Mouse (Mus musculus): ENCODE data around the gene Il19. TPM values are rescaled to one million over a fixed set of nuclear protein-coding genes. Genes with fewer than 3 reads are reported as not detected.

Il19 gene
- polyA plus RNA-seq, 1 experiment from 2014 or later: not detected

- no peak overlapping the region for H3K27ac ChIP-seq (ENCODE audit: low read length)
- 84% methylated on average over 4 of the region's 4 CpGs for WGBS
- no peaks in the 10 kb centered on the region for H3K4me1 ChIP-seq (replicated peaks; ENCODE audit: control insufficient read depth, insufficient read depth, low read length)
- H3K27me3 ChIP-seq (ENCODE audit: control insufficient read depth, insufficient read depth, low read depth, low read length): no peaks in the 10 kb centered on the region
- no peak overlapping the region for H3K9ac ChIP-seq (ENCODE audit: low read length)
- H3K36me3 ChIP-seq (ENCODE audit: control insufficient read depth, insufficient read depth, low read length): no peaks in the 10 kb centered on the region
- no peak overlapping the region for H3K4me2 ChIP-seq (ENCODE audit: low read depth, low read length)
- H3K9me3 ChIP-seq (ENCODE audit: control insufficient read depth, low read length): no peaks in the 10 kb centered on the region
- no peak overlapping the region for H3K4me3 ChIP-seq (ENCODE audit: low read length)
- ATAC-seq (ENCODE audit: low read depth): no peak
These were observed 2.7 kb downstream of the Il19 start for GRCm38 (mm10) chr1:130937170-130937569.

- no peak for ATAC-seq (ENCODE audit: low read depth)
- H3K27me3 ChIP-seq (ENCODE audit: control insufficient read depth, insufficient read depth, low read depth, low read length): no peaks in the 10 kb centered on the region
- no peak overlapping the region for H3K27ac ChIP-seq (ENCODE audit: low read length)
- H3K4me2 ChIP-seq (ENCODE audit: low read depth, low read length): no peak overlapping the region
- H3K9me3 ChIP-seq (ENCODE audit: control insufficient read depth, low read length): no peaks in the 10 kb centered on the region
- no peaks in the 10 kb centered on the region for H3K4me1 ChIP-seq (replicated peaks; ENCODE audit: control insufficient read depth, insufficient read depth, low read length)
- H3K9ac ChIP-seq (ENCODE audit: low read length): no peak overlapping the region
- WGBS: 39% methylated on average over 6 of the region's 6 CpGs
- no peak overlapping the region for H3K4me3 ChIP-seq (ENCODE audit: low read length)
- H3K36me3 ChIP-seq (ENCODE audit: control insufficient read depth, insufficient read depth, low read length): no peaks in the 10 kb centered on the region
These were observed 3.6 kb downstream of the Il19 start for GRCm38 (mm10) chr1:130936351-130936750.

GRCm38 (mm10) chr1:130926484-130926883 is 13.4 kb downstream of the Il19 start:
- no peak for ATAC-seq (ENCODE audit: low read depth)
- H3K27ac ChIP-seq (ENCODE audit: low read length): no peak overlapping the region

GRCm38 (mm10) chr1:130918323-130918980 is 21.5 kb downstream of the Il19 start:
- Histone ChIP-seq H3K4me2 (ENCODE audit: low read depth, low read length) (no peak overlapping the region), H3K4me3 (ENCODE audit: low read length) (no peak overlapping the region), H3K36me3 (ENCODE audit: control insufficient read depth, insufficient read depth, low read length) (no peaks in the 10 kb centered on the region), H3K4me1 (replicated peaks; ENCODE audit: control insufficient read depth, insufficient read depth, low read length) (no peaks in the 10 kb centered on the region), H3K27me3 (ENCODE audit: control insufficient read depth, insufficient read depth, low read depth, low read length) (no peaks in the 10 kb centered on the region), H3K27ac (ENCODE audit: low read length) (no peak overlapping the region), H3K9me3 (ENCODE audit: control insufficient read depth, low read length) (no peaks in the 10 kb centered on the region), H3K9ac (ENCODE audit: low read length) (no peak overlapping the region)
- ATAC-seq (ENCODE audit: low read depth): no peak
- WGBS: 17% methylated on average over 1 of the region's 1 CpGs

More at GRCm38 (mm10) chr1:130926484-130926883, 13.4 kb downstream of the Il19 start:
- no peaks in the 10 kb centered on the region for H3K9me3 ChIP-seq (ENCODE audit: control insufficient read depth, low read length)
- H3K4me1 ChIP-seq (replicated peaks; ENCODE audit: control insufficient read depth, insufficient read depth, low read length): no peaks in the 10 kb centered on the region
- H3K36me3 ChIP-seq (ENCODE audit: control insufficient read depth, insufficient read depth, low read length): no peaks in the 10 kb centered on the region
- H3K4me3 ChIP-seq (ENCODE audit: low read length): no peak overlapping the region
- H3K27me3 ChIP-seq (ENCODE audit: control insufficient read depth, insufficient read depth, low read depth, low read length): no peaks in the 10 kb centered on the region
- H3K9ac ChIP-seq (ENCODE audit: low read length): no peak overlapping the region
- no peak overlapping the region for H3K4me2 ChIP-seq (ENCODE audit: low read depth, low read length)

DNA sequence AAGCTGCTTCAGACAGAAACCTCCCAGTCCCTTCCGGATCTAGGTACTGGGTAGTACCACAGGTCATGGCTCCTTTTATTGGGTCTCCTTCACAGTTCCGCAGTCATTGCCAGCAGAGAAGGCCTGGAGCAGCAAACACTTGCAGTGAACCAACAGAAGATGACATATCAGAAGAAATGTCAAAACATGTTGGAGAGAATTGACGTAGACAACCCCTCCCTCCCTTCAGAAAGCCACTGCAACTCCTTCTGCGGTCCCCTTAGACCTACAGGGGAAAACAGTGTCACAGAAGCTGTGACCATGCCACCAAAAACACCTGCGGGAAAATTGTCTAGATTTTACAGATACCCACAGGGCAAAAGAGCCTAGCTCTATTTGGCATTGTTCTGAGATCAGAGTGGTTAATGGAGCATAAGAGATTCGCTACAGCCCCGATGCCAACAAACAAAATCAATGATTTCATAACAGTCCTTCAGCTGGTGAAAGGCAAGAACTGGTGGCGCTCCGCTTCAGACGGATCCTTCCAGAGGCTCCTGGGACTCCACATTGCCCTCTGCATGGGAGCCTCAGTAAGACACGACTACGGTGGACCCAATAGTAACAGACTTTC is 28.4 kb downstream of the Il19 start, which contains the start of gene Il20:
Il20 (minus strand) TSS at position 51 of the 610 bp plus-strand sequence.
- Histone ChIP-seq H3K4me1 (replicated peaks; ENCODE audit: control insufficient read depth, insufficient read depth, low read length) (no peaks in the 10 kb centered on the region), H3K4me3 (ENCODE audit: low read length) (no peak within 1 kb of the TSS), H3K27ac (ENCODE audit: low read length) (no peak within 1 kb of the TSS), H3K27me3 (ENCODE audit: control insufficient read depth, insufficient read depth, low read depth, low read length) (no peaks in the 10 kb centered on the region), H3K9me3 (ENCODE audit: control insufficient read depth, low read length) (no peaks in the 10 kb centered on the region), H3K9ac (ENCODE audit: low read length) (no peak within 1 kb of the TSS), H3K36me3 (ENCODE audit: control insufficient read depth, insufficient read depth, low read length) (no peaks in the 10 kb centered on the region), H3K4me2 (ENCODE audit: low read depth, low read length) (no peak within 1 kb of the TSS)
- no peak for ATAC-seq (ENCODE audit: low read depth)
- WGBS: 83% methylated on average over 12 of the region's 12 CpGs

GRCm38 (mm10) chr1:130902505-130902904 is 37.4 kb downstream of the Il19 start:
- no peaks in the 10 kb centered on the region for H3K27me3 ChIP-seq (ENCODE audit: control insufficient read depth, insufficient read depth, low read depth, low read length)
- H3K27ac ChIP-seq (ENCODE audit: low read length): no peak overlapping the region
- H3K4me3 ChIP-seq (ENCODE audit: low read length): no peak overlapping the region
- WGBS: 62% methylated on average over 7 of the region's 7 CpGs
- no peaks in the 10 kb centered on the region for H3K36me3 ChIP-seq (ENCODE audit: control insufficient read depth, insufficient read depth, low read length)
- no peaks in the 10 kb centered on the region for H3K4me1 ChIP-seq (replicated peaks; ENCODE audit: control insufficient read depth, insufficient read depth, low read length)
- H3K4me2 ChIP-seq (ENCODE audit: low read depth, low read length): no peak overlapping the region
- H3K9ac ChIP-seq (ENCODE audit: low read length): no peak overlapping the region
- no peaks in the 10 kb centered on the region for H3K9me3 ChIP-seq (ENCODE audit: control insufficient read depth, low read length)
- ATAC-seq (ENCODE audit: low read depth): no peak

DNA sequence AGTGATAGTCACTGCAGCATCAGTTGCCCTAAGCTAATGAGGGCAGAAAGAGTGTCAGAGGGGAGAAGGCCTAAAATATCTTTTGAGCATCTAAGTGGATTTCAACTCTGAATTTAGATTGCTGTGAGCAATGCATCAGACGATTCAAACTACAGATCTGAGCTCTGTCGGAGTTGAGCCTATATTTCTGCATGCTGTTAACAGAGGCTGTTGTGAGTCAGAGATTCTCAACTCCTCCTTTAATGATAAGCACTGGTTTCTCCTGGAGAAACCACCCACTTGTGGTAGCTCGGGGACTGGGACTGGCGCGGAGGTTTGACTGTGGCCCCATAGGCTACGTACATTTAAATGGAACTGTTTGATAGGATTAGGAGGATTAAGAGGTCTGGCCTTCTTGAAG is 45.4 kb downstream of the Il19 start:
- no peak for ATAC-seq (ENCODE audit: low read depth)
- no peaks in the 10 kb centered on the region for H3K36me3 ChIP-seq (ENCODE audit: control insufficient read depth, insufficient read depth, low read length)
- no peak overlapping the region for H3K4me3 ChIP-seq (ENCODE audit: low read length)
- no peaks in the 10 kb centered on the region for H3K4me1 ChIP-seq (replicated peaks; ENCODE audit: control insufficient read depth, insufficient read depth, low read length)
- H3K4me2 ChIP-seq (ENCODE audit: low read depth, low read length): no peak overlapping the region
- no peaks in the 10 kb centered on the region for H3K9me3 ChIP-seq (ENCODE audit: control insufficient read depth, low read length)
- H3K27ac ChIP-seq (ENCODE audit: low read length): no peak overlapping the region
- 67% methylated on average over 6 of the region's 6 CpGs for WGBS
- H3K9ac ChIP-seq (ENCODE audit: low read length): no peak overlapping the region
- H3K27me3 ChIP-seq (ENCODE audit: control insufficient read depth, insufficient read depth, low read depth, low read length): no peaks in the 10 kb centered on the region

DNA sequence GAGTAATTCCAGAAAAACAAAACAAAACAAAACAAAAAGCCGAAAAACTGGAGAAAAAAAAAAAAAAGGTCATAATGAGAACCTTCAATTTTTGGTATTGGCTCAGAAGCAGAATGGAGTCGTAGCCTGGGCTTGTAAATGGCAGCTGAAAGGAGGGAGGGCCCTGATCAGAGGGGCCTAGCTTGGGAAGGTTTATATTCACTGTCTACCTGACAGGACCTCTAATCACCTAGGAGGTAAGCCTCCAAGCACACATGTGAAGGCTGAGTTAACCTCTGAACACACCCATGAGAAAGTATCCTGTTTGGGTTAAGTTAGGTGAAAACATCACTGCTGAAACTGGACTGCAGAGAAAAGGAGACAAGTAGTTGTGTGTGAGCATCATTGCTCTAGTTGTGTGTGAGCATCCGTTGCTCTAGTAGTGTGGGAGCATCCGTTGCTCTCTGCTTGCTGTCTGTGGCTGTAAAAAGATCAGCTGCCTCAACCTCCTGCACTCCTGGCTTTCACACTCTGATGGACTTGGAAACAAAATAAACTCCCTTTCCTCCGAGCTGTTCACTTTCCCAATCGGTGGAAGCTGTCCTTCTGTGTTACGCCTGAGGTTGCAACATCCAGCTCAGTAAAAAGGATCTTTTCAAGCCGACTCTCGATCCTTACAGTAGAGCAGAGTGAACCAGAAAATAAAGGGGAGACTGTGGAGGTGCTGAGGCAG is 46.4 kb downstream of the Il19 start:
- Histone ChIP-seq H3K9ac (ENCODE audit: low read length) (no peak overlapping the region), H3K9me3 (ENCODE audit: control insufficient read depth, low read length) (no peaks in the 10 kb centered on the region), H3K36me3 (ENCODE audit: control insufficient read depth, insufficient read depth, low read length) (no peaks in the 10 kb centered on the region), H3K27ac (ENCODE audit: low read length) (no peak overlapping the region), H3K4me1 (replicated peaks; ENCODE audit: control insufficient read depth, insufficient read depth, low read length) (no peaks in the 10 kb centered on the region), H3K4me2 (ENCODE audit: low read depth, low read length) (no peak overlapping the region), H3K4me3 (ENCODE audit: low read length) (no peak overlapping the region), H3K27me3 (ENCODE audit: control insufficient read depth, insufficient read depth, low read depth, low read length) (no peaks in the 10 kb centered on the region)
- no peak for ATAC-seq (ENCODE audit: low read depth)
- 60% methylated on average over 9 of the region's 9 CpGs for WGBS

DNA sequence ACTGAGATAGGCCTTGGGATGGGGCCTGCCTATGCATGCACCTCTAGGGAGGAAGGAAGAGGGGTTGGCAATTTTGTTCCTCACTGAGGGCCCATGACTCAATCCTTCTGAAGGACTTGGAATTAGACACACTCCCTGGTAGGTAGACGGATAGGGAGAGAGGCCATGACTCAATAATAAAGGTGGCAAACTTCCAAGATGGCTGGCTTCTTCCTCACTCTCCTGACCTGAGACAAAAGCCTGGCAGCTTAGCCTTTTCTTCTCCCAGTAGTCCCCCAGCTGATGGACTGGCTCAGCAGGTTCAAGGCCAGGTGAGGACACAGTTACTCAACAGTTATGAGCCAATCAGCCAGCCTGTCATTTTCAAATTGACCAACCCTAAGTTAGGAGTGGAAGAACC is 47.5 kb downstream of the Il19 start:
- Histone ChIP-seq H3K27me3 (ENCODE audit: control insufficient read depth, insufficient read depth, low read depth, low read length) (no peaks in the 10 kb centered on the region), H3K9ac (ENCODE audit: low read length) (no peak overlapping the region), H3K4me1 (replicated peaks; ENCODE audit: control insufficient read depth, insufficient read depth, low read length) (no peaks in the 10 kb centered on the region), H3K4me2 (ENCODE audit: low read depth, low read length) (no peak overlapping the region), H3K4me3 (ENCODE audit: low read length) (no peak overlapping the region), H3K27ac (ENCODE audit: low read length) (no peak overlapping the region), H3K9me3 (ENCODE audit: control insufficient read depth, low read length) (no peaks in the 10 kb centered on the region), H3K36me3 (ENCODE audit: control insufficient read depth, insufficient read depth, low read length) (no peaks in the 10 kb centered on the region)
- no peak for ATAC-seq (ENCODE audit: low read depth)
- 46% methylated on average over 1 of the region's 1 CpGs for WGBS
